Comparison of ENCODE assay signal across 15 mouse cellular contexts in genomic region chr19:12798404-12798803, GRCm38 (mm10). TPM values are rescaled to one million over a fixed set of nuclear protein-coding genes. Genes with fewer than 3 reads are reported as not detected.
A peak's percentile ranks its signal among the peaks of the same experiment; 100 is the strongest.
DNase-seq lines count a peak whose midpoint lies in the region; ATAC-seq and TF ChIP-seq lines count a peak whose summit lies in the region.
"Had no signal": no experiment of that assay in that cellular context is flagged by ENCODE, and none has a peak within 500 bp of the region (broad histone marks: within the 10 kb centered on the region; RNA-seq: fewer than 3 reads in every experiment).

No protein-coding gene starts in this region.

- peak; percentile 12; the same call in 1 of the 2 replicates for ATAC-seq in megakaryocyte, adult 5-6 weeks (ENCODE audit: poor library complexity, severe bottlenecking)
- no peak for ATAC-seq in midbrain, postnatal 0 days (ENCODE audit: low FRiP score)
- ATAC-seq: forebrain, embryonic 14.5 days had no signal

- H3K36me3 ChIP-seq in midbrain, postnatal 0 days (ENCODE audit: insufficient read depth, low read length) = no peaks in the 10 kb centered on the region
- H3K36me3 ChIP-seq: neural tube, embryonic 15.5 days had no signal

- H3K27ac ChIP-seq in layer of hippocampus, adult 2 months = 0 out of 2 replicates have a peak overlapping the region, but pooled peaks have one; percentile 15
- H3K27ac ChIP-seq in midbrain, postnatal 0 days (ENCODE audit: low read depth, low read length) = no peak overlapping the region
- H3K27ac ChIP-seq: neural tube, embryonic 15.5 days had no signal

- H3K4me1 ChIP-seq in midbrain, postnatal 0 days (ENCODE audit: insufficient read depth, low read length) = no peaks in the 10 kb centered on the region

- H3K4me3 ChIP-seq in layer of hippocampus, adult 2 months = no peak overlapping the region
- H3K4me3 ChIP-seq in midbrain, postnatal 0 days (ENCODE audit: low read depth, low read length) = no peak overlapping the region
- H3K4me3 ChIP-seq: neural tube, embryonic 15.5 days had no signal

- WGBS in midbrain, postnatal 0 days = 80% methylated on average over 4 of the region's 4 CpGs

- H3K9me3 ChIP-seq in midbrain, postnatal 0 days (ENCODE audit: low read length) = no peaks in the 10 kb centered on the region
- H3K9me3 ChIP-seq: neural tube, embryonic 15.5 days had no signal

- no peak for DNase-seq in layer of hippocampus, adult 2 months (ENCODE audit: low spot score in 2 of 2)
- no peak for DNase-seq in layer of hippocampus, postnatal 25 days (ENCODE audit: extremely low spot score in 1 of 2, low spot score in 1 of 2)
- peak; percentile 55 for DNase-seq in MEL-GATA-1-ER (ENCODE audit: extremely low read depth, low read depth)
- DNase-seq in thymus, postnatal 0 days (ENCODE audit: low spot score) = peak; percentile 61
- no peak for DNase-seq in midbrain, postnatal 0 days (ENCODE audit: low spot score)
- no peak for DNase-seq in left cerebral cortex, postnatal 14 days (ENCODE audit: low spot score in 2 of 2)
- DNase-seq in left cerebral cortex, adult 9 months (ENCODE audit: low spot score in 2 of 2) = no peak

- no peak overlapping the region for H3K9ac ChIP-seq in midbrain, postnatal 0 days (replicated peaks; ENCODE audit: low read length, poor library complexity, severe bottlenecking)
- H3K9ac ChIP-seq: neural tube, embryonic 15.5 days had no signal

- intact Hi-C loops in left cerebral cortex, postnatal 14 days (cut with DNase I) = loop anchor here (5.0 to 10.0 kb wide), 3 partner anchors 76 to 784 kb away; no protein-coding TSS in a partner anchor

- H3K27me3 ChIP-seq in midbrain, postnatal 0 days (ENCODE audit: insufficient read depth, low read length) = no peaks in the 10 kb centered on the region
- H3K27me3 ChIP-seq: neural tube, embryonic 15.5 days had no signal

- H3K4me2 ChIP-seq in midbrain, postnatal 0 days (ENCODE audit: low read depth, low read length, poor library complexity, severe bottlenecking) = no peak overlapping the region
- H3K4me2 ChIP-seq: neural tube, embryonic 15.5 days had no signal

- no peak for TF ChIP-seq CTCF in layer of hippocampus, adult 2 months (conservative IDR thresholded peaks at IDR 0.05)
- TF ChIP-seq CTCF in midbrain, postnatal 0 days (IDR thresholded peaks at IDR 0.05) = no peak

RNA-seq across cellular contexts. Expression of gene Lpxn, which starts 2.4 kb away (rescaled TPM):
- total RNA-seq in layer of hippocampus, adult 2 months (2021) = 1 to 10 TPM; 1.1 to 1.3 TPM
- total RNA-seq in layer of hippocampus, postnatal 25 days (2021) = 1 to 10 TPM; 1.6 to 2.2 TPM
- 29.7 and 33.0 TPM in 2 replicates for total RNA-seq in megakaryocyte, adult 5-6 weeks (2015)
- 26.4 and 27.2 TPM in 2 replicates for total RNA-seq in megakaryocyte, adult 5-6 weeks (2017)
- polyA plus RNA-seq in thymus, postnatal 0 days (2015; fragmentation: Nextera tagmentation; extraction: Ambion mirVana) = 43.3 and 48.2 TPM in 2 replicates
- total RNA-seq in midbrain, postnatal 0 days (2014; rRNA removed) = 1.0 and 1.9 TPM in 2 replicates
- 0.77 and 0.96 TPM in 2 replicates for polyA plus RNA-seq in midbrain, postnatal 0 days (2015; fragmentation: Nextera tagmentation; extraction: Ambion mirVana)
- total RNA-seq in left cerebral cortex, postnatal 14 days (2021) = 1 to 10 TPM; 1.2 to 2.1 TPM

RNA-seq across cellular contexts. Expression of gene Zfp91, which starts 2.5 kb away (rescaled TPM):
- 10 to 100 TPM; 87.6 to 94.8 TPM for total RNA-seq in layer of hippocampus, adult 2 months (2021)
- total RNA-seq in layer of hippocampus, postnatal 25 days (2021) = 100 to 1,000 TPM in 1 of 2 experiments, 10 to 100 TPM in 1; 92.1 to 101 TPM
- 56.9 and 61.3 TPM in 2 replicates for total RNA-seq in megakaryocyte, adult 5-6 weeks (2015)
- total RNA-seq in megakaryocyte, adult 5-6 weeks (2017) = 72.9 and 88.1 TPM in 2 replicates
- 14.8 and 18.2 TPM in 2 replicates for polyA plus RNA-seq in thymus, postnatal 0 days (2015; fragmentation: Nextera tagmentation; extraction: Ambion mirVana)
- 52.5 and 56.5 TPM in 2 replicates for total RNA-seq in midbrain, postnatal 0 days (2014; rRNA removed)
- polyA plus RNA-seq in midbrain, postnatal 0 days (2015; fragmentation: Nextera tagmentation; extraction: Ambion mirVana) = 10.4 and 12.8 TPM in 2 replicates
- total RNA-seq in left cerebral cortex, postnatal 14 days (2021) = 10 to 100 TPM; 81.8 to 86.6 TPM

RNA-seq across cellular contexts. Expression of gene Cntf, which starts 33.0 kb away (rescaled TPM):
- total RNA-seq in layer of hippocampus, adult 2 months (2021) = 1 to 10 TPM; 3.1 to 4.1 TPM
- 1 to 10 TPM; 2.7 to 3.6 TPM for total RNA-seq in layer of hippocampus, postnatal 25 days (2021)
- 4.1 and 5.0 TPM in 2 replicates for total RNA-seq in megakaryocyte, adult 5-6 weeks (2015)
- total RNA-seq in megakaryocyte, adult 5-6 weeks (2017) = 1.5 and 2.5 TPM in 2 replicates
- polyA plus RNA-seq in thymus, postnatal 0 days (2015; fragmentation: Nextera tagmentation; extraction: Ambion mirVana) = 0.93 and 1.6 TPM in 2 replicates
- total RNA-seq in midbrain, postnatal 0 days (2014; rRNA removed) = 1.2 and 1.5 TPM in 2 replicates
- 0.72 and 1.0 TPM in 2 replicates for polyA plus RNA-seq in midbrain, postnatal 0 days (2015; fragmentation: Nextera tagmentation; extraction: Ambion mirVana)
- 1 to 10 TPM; 2.2 to 2.9 TPM for total RNA-seq in left cerebral cortex, postnatal 14 days (2021)

RNA-seq across cellular contexts. Expression of gene Gm5244, which starts 48.1 kb away (rescaled TPM):
- not detected for total RNA-seq in layer of hippocampus, adult 2 months (2021)
- total RNA-seq in layer of hippocampus, postnatal 25 days (2021) = not detected
- total RNA-seq in megakaryocyte, adult 5-6 weeks (2015) = not detected in 2 replicates
- not detected in 2 replicates for total RNA-seq in megakaryocyte, adult 5-6 weeks (2017)
- not detected in 2 replicates for polyA plus RNA-seq in thymus, postnatal 0 days (2015; fragmentation: Nextera tagmentation; extraction: Ambion mirVana)
- not detected in 2 replicates for total RNA-seq in midbrain, postnatal 0 days (2014; rRNA removed)
- not detected in 2 replicates for polyA plus RNA-seq in midbrain, postnatal 0 days (2015; fragmentation: Nextera tagmentation; extraction: Ambion mirVana)
- total RNA-seq in left cerebral cortex, postnatal 14 days (2021) = not detected
- total RNA-seq: heart, adult 8-10 months; left cerebral cortex, adult 18-20 months had no signal
- polyA plus RNA-seq: brain, embryonic 14.5 days; embryonic facial prominence, embryonic 11.5 days; forebrain, embryonic 14.5 days; neural tube, embryonic 15.5 days; stomach, embryonic 16.5 days had no signal

RNA-seq across cellular contexts. Expression of gene Olfr1444, which starts 58.7 kb away (rescaled TPM):
- not detected for total RNA-seq in layer of hippocampus, adult 2 months (2021)
- not detected for total RNA-seq in layer of hippocampus, postnatal 25 days (2021)
- total RNA-seq in megakaryocyte, adult 5-6 weeks (2015) = 0.62 TPM in 1 of 2 replicates, not detected in the other
- total RNA-seq in megakaryocyte, adult 5-6 weeks (2017) = 0.44 TPM in 1 of 2 replicates, not detected in the other
- 0.06 and 0.09 TPM in 2 replicates for polyA plus RNA-seq in thymus, postnatal 0 days (2015; fragmentation: Nextera tagmentation; extraction: Ambion mirVana)
- total RNA-seq in midbrain, postnatal 0 days (2014; rRNA removed) = not detected in 2 replicates
- polyA plus RNA-seq in midbrain, postnatal 0 days (2015; fragmentation: Nextera tagmentation; extraction: Ambion mirVana) = not detected in 2 replicates
- total RNA-seq in left cerebral cortex, postnatal 14 days (2021) = not detected
- total RNA-seq: heart, adult 8-10 months; left cerebral cortex, adult 18-20 months had no signal
- polyA plus RNA-seq: brain, embryonic 14.5 days; embryonic facial prominence, embryonic 11.5 days; forebrain, embryonic 14.5 days; neural tube, embryonic 15.5 days; stomach, embryonic 16.5 days had no signal

Comparison
In these comparisons a context has a peak if more than half of its experiments do, and no peak if none do; other contexts are left out.
1. DNase-seq: peak in MEL-GATA-1-ER (single experiment) and thymus, postnatal 0 days (single experiment); none in layer of hippocampus, adult 2 months (0 of 2), layer of hippocampus, postnatal 25 days (0 of 2), midbrain, postnatal 0 days (single experiment), left cerebral cortex, postnatal 14 days (0 of 2) and left cerebral cortex, adult 9 months (0 of 2).